Comparison of ENCODE assay signal across 25 mouse cellular contexts in the genomic region with DNA sequence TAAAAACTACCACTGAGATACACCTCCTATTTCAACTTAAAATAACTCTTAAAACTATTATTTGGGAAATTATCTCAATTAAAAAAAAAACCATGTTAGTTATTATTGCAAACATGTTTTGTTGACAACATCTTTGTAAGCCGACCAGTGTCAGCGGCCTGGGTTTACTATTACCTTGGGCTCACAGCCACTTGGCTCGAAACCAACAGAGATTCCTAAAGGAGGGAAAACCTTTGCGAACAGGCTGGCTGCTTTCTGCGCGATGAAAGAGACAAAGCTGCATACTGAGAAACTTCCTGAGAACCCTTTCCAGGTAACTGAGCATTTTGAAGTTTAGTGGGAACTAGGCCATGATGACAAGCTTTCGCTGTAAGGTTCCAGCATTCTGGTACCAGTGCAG. TPM values are rescaled to one million over a fixed set of nuclear protein-coding genes. Genes with fewer than 3 reads are reported as not detected.
DNase-seq lines count a peak whose midpoint lies in the region; ATAC-seq and TF ChIP-seq lines count a peak whose summit lies in the region.
"Had no signal": no experiment of that assay in that cellular context is flagged by ENCODE, and none has a peak within 500 bp of the region (broad histone marks: within the 10 kb centered on the region; RNA-seq: fewer than 3 reads in every experiment).

No protein-coding gene starts in this region.

- H3K4me2 ChIP-seq in forebrain, embryonic 14.5 days (ENCODE audit: low read length) = no peak overlapping the region
- no peak overlapping the region for H3K4me2 ChIP-seq in forebrain, embryonic 15.5 days (replicated peaks)
- H3K4me2 ChIP-seq in limb, embryonic 14.5 days (replicated peaks; ENCODE audit: low read depth, low read length, severe bottlenecking) = no peak overlapping the region
- H3K4me2 ChIP-seq: embryonic facial prominence, embryonic 12.5 days; heart, embryonic 15.5 days; hindbrain, embryonic 13.5 days; limb, embryonic 12.5 days; midbrain, embryonic 12.5 days; neural tube, embryonic 13.5 days had no signal

- no peak for TF ChIP-seq POLR2A in limb, embryonic 14.5 days (IDR thresholded peaks at IDR 0.05; ENCODE audit: borderline replicate concordance, extremely low read depth, insufficient read depth, insufficient read length)

- no peaks in the 10 kb centered on the region for H3K27me3 ChIP-seq in forebrain, embryonic 14.5 days (replicated peaks; ENCODE audit: control insufficient read depth, insufficient read depth, low read length)
- no peaks in the 10 kb centered on the region for H3K27me3 ChIP-seq in forebrain, embryonic 15.5 days
- no peaks in the 10 kb centered on the region for H3K27me3 ChIP-seq in limb, embryonic 14.5 days (ENCODE audit: control insufficient read depth, insufficient read depth, low read length)
- H3K27me3 ChIP-seq in limb, embryonic 10.5 days (ENCODE audit: low read depth, poor library complexity, severe bottlenecking) = no peaks in the 10 kb centered on the region
- H3K27me3 ChIP-seq: embryonic facial prominence, embryonic 12.5 days; heart, embryonic 15.5 days; hindbrain, embryonic 13.5 days; limb, embryonic 12.5 days; midbrain, embryonic 12.5 days; neural tube, embryonic 13.5 days had no signal

- WGBS in forebrain, embryonic 14.5 days = 59% methylated on average over 7 of the region's 7 CpGs
- WGBS in forebrain, embryonic 15.5 days = 55% methylated on average over 7 of the region's 7 CpGs
- WGBS in limb, embryonic 14.5 days = 69% methylated on average over 7 of the region's 7 CpGs
- WGBS in limb, embryonic 10.5 days = 95% methylated on average over 7 of the region's 7 CpGs

- ATAC-seq in forebrain, embryonic 14.5 days = no peak
- ATAC-seq in forebrain, embryonic 15.5 days (replicated peaks) = no peak
- ATAC-seq in limb, embryonic 14.5 days (ENCODE audit: low FRiP score, low read depth) = no peak

- no peak overlapping the region for H3K27ac ChIP-seq in forebrain, embryonic 14.5 days (ENCODE audit: low read depth, low read length)
- H3K27ac ChIP-seq in forebrain, embryonic 15.5 days (replicated peaks) = no peak overlapping the region
- no peak overlapping the region for H3K27ac ChIP-seq in limb, embryonic 14.5 days (replicated peaks; ENCODE audit: low read depth, low read length)
- H3K27ac ChIP-seq in limb, embryonic 10.5 days = no peak overlapping the region
- H3K27ac ChIP-seq: embryonic facial prominence, embryonic 12.5 days; gastrocnemius, adult 2 months; heart, embryonic 15.5 days; hindbrain, embryonic 13.5 days; limb, embryonic 12.5 days; midbrain, embryonic 12.5 days; neural tube, embryonic 13.5 days had no signal

- no peak overlapping the region for H3K9ac ChIP-seq in forebrain, embryonic 14.5 days (ENCODE audit: low read length)
- H3K9ac ChIP-seq in forebrain, embryonic 15.5 days (replicated peaks) = no peak overlapping the region
- H3K9ac ChIP-seq in limb, embryonic 14.5 days (ENCODE audit: low read depth, low read length, severe bottlenecking) = no peak overlapping the region
- H3K9ac ChIP-seq: embryonic facial prominence, embryonic 12.5 days; heart, embryonic 15.5 days; hindbrain, embryonic 13.5 days; limb, embryonic 12.5 days; midbrain, embryonic 12.5 days; neural tube, embryonic 13.5 days had no signal

- DNase-seq in forebrain, embryonic 14.5 days (ENCODE audit: low spot score) = peak; percentile 35
- DNase-seq in limb, embryonic 14.5 days (ENCODE audit: low spot score) = peak; percentile 30
- DNase-seq in limb, embryonic 10.5 days (ENCODE audit: low spot score) = no peak
- peak; percentile 44 for DNase-seq in adrenal gland, postnatal 14 days
- DNase-seq in kidney, postnatal 25 days = peak; percentile 58 to 76
- DNase-seq in lung, postnatal 36 days = no peak
- DNase-seq: B cell, adult 2 months; cerebellum, adult 11 months; gastrocnemius, adult 2 months; heart, adult 11 months; lung, postnatal 4 days; retina, postnatal 1 day; thymus, postnatal 36 days had no signal

- no peaks in the 10 kb centered on the region for H3K36me3 ChIP-seq in forebrain, embryonic 14.5 days (ENCODE audit: control insufficient read depth, insufficient read depth, low read length)
- no peaks in the 10 kb centered on the region for H3K36me3 ChIP-seq in forebrain, embryonic 15.5 days
- H3K36me3 ChIP-seq in limb, embryonic 14.5 days (ENCODE audit: control insufficient read depth, insufficient read depth, low read length) = no peaks in the 10 kb centered on the region
- H3K36me3 ChIP-seq in limb, embryonic 10.5 days = no peaks in the 10 kb centered on the region
- H3K36me3 ChIP-seq: embryonic facial prominence, embryonic 12.5 days; heart, embryonic 15.5 days; hindbrain, embryonic 13.5 days; limb, embryonic 12.5 days; midbrain, embryonic 12.5 days; neural tube, embryonic 13.5 days had no signal

- H3K9me3 ChIP-seq in forebrain, embryonic 14.5 days (replicated peaks; ENCODE audit: control insufficient read depth, low read length) = no peaks in the 10 kb centered on the region
- H3K9me3 ChIP-seq in forebrain, embryonic 15.5 days = 0 out of 2 replicates have a peak, but pooled peaks cover 2% of the 10 kb centered on the region
- H3K9me3 ChIP-seq in limb, embryonic 14.5 days (ENCODE audit: control insufficient read depth, low read length) = no peaks in the 10 kb centered on the region
- no peaks in the 10 kb centered on the region for H3K9me3 ChIP-seq in limb, embryonic 10.5 days (replicated peaks)
- H3K9me3 ChIP-seq: embryonic facial prominence, embryonic 12.5 days; heart, embryonic 15.5 days; hindbrain, embryonic 13.5 days; limb, embryonic 12.5 days; midbrain, embryonic 12.5 days; neural tube, embryonic 13.5 days had no signal

- H3K4me3 ChIP-seq in forebrain, embryonic 14.5 days (ENCODE audit: low read depth, low read length) = no peak overlapping the region
- no peak overlapping the region for H3K4me3 ChIP-seq in forebrain, embryonic 15.5 days
- no peak overlapping the region for H3K4me3 ChIP-seq in limb, embryonic 14.5 days (replicated peaks; ENCODE audit: low read length)
- no peak overlapping the region for H3K4me3 ChIP-seq in limb, embryonic 10.5 days
- H3K4me3 ChIP-seq: embryonic facial prominence, embryonic 12.5 days; gastrocnemius, adult 2 months; heart, embryonic 15.5 days; hindbrain, embryonic 13.5 days; limb, embryonic 12.5 days; midbrain, embryonic 12.5 days; neural tube, embryonic 13.5 days had no signal

- peaks cover 6% of the 10 kb centered on the region; the same call in 1 of the 2 replicates for H3K4me1 ChIP-seq in forebrain, embryonic 14.5 days (ENCODE audit: control insufficient read depth, insufficient read depth, low read length)
- peaks cover 3% of the 10 kb centered on the region; the same call in 1 of the 2 replicates for H3K4me1 ChIP-seq in forebrain, embryonic 15.5 days
- peaks cover 23% of the 10 kb centered on the region for H3K4me1 ChIP-seq in limb, embryonic 14.5 days (ENCODE audit: control insufficient read depth, insufficient read depth, low read length)
- peaks cover 31% of the 10 kb centered on the region for H3K4me1 ChIP-seq in limb, embryonic 10.5 days
- H3K4me1 ChIP-seq: heart, embryonic 15.5 days had no signal

RNA-seq across cellular contexts. Expression of gene Gm17359, which starts 3.4 kb away (rescaled TPM):
- polyA plus RNA-seq in forebrain, embryonic 14.5 days (2014; fragmentation: Nextera tagmentation; extraction: Ambion mirVana) = 0.17 TPM in 1 of 2 replicates, not detected in the other
- not detected in 2 replicates for polyA plus RNA-seq in forebrain, embryonic 15.5 days (2015; fragmentation: Nextera tagmentation; extraction: Ambion mirVana)
- polyA plus RNA-seq in limb, embryonic 14.5 days (2012; rRNA removed) = 0.08 TPM in 1 of 2 replicates, not detected in the other
- polyA plus RNA-seq in limb, embryonic 14.5 days (2014; fragmentation: Nextera tagmentation; extraction: Ambion mirVana) = not detected in 2 replicates
- polyA plus RNA-seq in limb, embryonic 10.5 days (2016; fragmentation: Nextera tagmentation; extraction: Ambion mirVana) = not detected in 2 replicates
- total RNA-seq in adrenal gland, postnatal 14 days (2021) = not detected in 2 replicates
- total RNA-seq: common myeloid progenitor, adult 5-6 weeks; gastrocnemius, adult 2 months; layer of hippocampus, adult 8-10 months; left cerebral cortex, adult 18-20 months had no signal
- polyA plus RNA-seq: embryonic facial prominence, embryonic 12.5 days; heart, embryonic 15.5 days; hindbrain, embryonic 13.5 days; intestine, embryonic 14.5 days; limb, embryonic 12.5 days; liver, embryonic 16.5 days; midbrain, embryonic 12.5 days; neural tube, embryonic 13.5 days had no signal

RNA-seq across cellular contexts. Expression of gene Rapgef2, which starts 46.7 kb away (rescaled TPM):
- 9.7 and 10.5 TPM in 2 replicates for polyA plus RNA-seq in forebrain, embryonic 14.5 days (2014; fragmentation: Nextera tagmentation; extraction: Ambion mirVana)
- 11.4 and 11.8 TPM in 2 replicates for polyA plus RNA-seq in forebrain, embryonic 15.5 days (2015; fragmentation: Nextera tagmentation; extraction: Ambion mirVana)
- polyA plus RNA-seq in limb, embryonic 14.5 days (2012; rRNA removed) = 12.5 and 13.7 TPM in 2 replicates
- 7.6 and 8.8 TPM in 2 replicates for polyA plus RNA-seq in limb, embryonic 14.5 days (2014; fragmentation: Nextera tagmentation; extraction: Ambion mirVana)
- polyA plus RNA-seq in limb, embryonic 10.5 days (2016; fragmentation: Nextera tagmentation; extraction: Ambion mirVana) = 4.7 and 5.3 TPM in 2 replicates
- total RNA-seq in adrenal gland, postnatal 14 days (2021) = 27.2 and 31.4 TPM in 2 replicates

Comparison
In these comparisons a context has a peak if more than half of its experiments do, and no peak if none do; other contexts are left out.
1. DNase-seq: peak in forebrain, embryonic 14.5 days (single experiment), limb, embryonic 14.5 days (single experiment), adrenal gland, postnatal 14 days (single experiment) and kidney, postnatal 25 days (2 of 2); none in limb, embryonic 10.5 days (single experiment) and lung, postnatal 36 days (single experiment).